Mouse (Mus musculus) neural tube, embryonic 10.5 days (tissue): ENCODE measurements around the gene Ssbp3.

Experiments used
- DNase-seq: peaks from one replicate; pipeline ENCODE4 v3.0.0-alpha.2; 2017; ENCODE audit warnings: low spot score; ENCODE audit errors: extremely low spot score

Gene Ssbp3

DNA sequence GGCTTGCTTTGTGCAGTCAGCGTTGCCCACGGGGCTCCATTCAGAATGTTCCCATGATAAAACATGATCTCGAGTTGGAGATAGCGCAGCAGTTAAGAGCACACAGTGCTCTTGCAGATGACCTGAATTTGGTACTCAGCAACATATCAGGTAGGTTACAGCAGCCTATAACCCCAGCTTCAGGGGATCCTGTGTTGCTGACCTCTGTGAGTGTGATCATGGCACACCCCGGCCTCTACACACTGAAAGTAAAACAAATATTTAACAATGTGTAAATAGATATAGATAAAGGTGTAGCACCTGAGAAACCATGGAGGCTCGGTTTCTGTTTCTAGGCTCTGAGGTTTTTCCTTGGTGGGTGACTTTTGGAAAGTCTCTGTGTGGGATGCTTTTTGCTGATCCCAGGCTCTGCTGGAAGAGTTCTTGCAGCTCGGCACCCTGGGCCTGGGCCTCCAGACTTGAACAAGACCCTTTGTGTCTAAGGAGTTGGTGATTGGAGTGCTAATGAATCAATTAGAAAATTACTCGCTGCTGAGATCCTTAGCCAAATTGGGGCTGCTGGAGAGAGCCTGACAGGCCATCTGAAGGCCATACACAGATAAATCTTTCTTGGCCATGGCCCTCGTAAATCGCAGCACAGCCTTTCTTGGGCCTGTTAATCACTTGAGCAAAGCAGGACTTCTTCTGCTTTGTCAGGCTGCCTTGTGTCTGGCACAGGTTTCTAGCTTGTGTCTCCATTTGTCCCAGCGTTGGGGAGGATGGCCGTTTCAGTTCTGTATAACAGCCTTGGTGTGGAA is 49.2 kb downstream of the Ssbp3 start:
- DNase-seq = no peak

DNA sequence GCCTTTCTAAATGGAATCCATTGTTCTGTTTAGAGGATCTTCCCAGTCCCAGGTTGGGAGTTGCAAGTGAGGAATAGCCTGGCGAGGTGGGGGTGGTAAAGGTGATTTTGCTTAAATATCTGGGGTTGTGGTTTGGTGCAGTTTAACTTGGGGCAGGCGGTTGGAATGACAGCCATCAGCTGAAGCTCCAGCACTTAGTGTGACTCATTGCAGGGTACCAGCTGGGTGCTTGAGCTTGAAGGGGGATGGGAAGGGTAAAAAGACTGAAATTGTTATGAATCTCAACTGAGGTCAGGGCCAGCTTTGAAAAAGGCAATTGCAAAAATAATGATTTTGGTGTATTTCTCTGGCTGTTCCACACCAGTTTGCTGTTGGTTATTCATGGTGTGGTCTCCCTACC is 50.0 kb downstream of the Ssbp3 start:
- no peak for DNase-seq

DNA sequence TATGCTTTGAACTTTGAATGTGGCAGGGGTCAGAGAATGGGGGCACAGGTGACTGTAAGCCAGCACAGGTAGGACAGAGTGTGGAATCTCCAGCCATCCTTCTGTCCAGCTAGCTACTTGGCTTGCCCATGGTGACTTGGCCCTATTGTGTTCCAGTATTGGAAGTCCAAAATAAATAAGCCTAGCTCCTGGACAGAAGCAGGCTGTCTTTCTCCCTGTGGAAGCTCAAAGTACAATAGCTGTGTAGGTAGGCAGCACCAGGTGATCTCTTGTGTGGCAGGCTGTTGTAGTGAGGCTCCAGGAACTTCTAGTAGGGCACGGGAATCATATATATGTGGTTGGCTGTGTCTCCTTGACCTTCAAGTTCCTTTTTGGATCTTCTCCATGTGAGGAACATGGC is 50.8 kb downstream of the Ssbp3 start:
- no peak for DNase-seq

DNA sequence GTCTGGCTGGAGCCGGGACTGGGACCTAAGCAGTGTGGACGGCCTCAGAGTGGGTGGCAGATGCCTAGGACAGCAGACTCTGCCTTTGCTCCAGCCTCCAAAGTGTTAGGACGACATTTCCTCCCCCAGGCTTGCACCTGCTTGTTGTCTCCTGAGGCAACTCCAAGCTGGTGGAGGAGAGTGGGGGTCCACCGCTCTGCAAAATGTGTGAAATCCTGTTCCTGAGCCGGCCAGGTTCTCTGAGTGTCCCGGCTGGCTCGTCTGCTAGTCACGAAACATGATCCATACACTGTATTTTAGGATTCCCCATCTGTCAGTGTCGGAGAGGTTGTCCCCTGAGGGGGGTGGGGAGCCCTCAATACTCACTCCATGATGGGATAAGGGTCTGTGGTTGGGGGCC is 53.9 kb downstream of the Ssbp3 start:
- DNase-seq = no peak

DNA sequence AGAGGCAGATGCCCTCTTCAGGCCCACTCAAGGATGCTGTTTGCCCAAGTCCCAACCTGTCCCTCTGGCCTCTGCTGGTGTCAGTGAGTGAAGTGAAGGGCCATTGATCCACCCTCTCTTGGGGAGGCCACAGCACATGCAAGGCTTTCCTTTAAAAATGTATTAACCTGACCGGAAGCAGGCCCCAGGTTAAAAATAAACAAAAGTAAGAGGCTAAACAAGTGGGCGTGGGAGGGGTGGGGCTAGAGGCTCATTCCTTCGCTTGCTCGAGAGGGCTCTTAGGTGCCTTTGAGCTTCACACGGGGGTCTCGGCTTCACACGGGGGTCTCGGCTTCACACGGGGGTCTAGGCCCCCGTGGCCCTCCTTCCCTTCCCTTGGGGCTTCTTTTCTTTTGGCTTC is 54.5 kb downstream of the Ssbp3 start:
- no peak for DNase-seq

DNA sequence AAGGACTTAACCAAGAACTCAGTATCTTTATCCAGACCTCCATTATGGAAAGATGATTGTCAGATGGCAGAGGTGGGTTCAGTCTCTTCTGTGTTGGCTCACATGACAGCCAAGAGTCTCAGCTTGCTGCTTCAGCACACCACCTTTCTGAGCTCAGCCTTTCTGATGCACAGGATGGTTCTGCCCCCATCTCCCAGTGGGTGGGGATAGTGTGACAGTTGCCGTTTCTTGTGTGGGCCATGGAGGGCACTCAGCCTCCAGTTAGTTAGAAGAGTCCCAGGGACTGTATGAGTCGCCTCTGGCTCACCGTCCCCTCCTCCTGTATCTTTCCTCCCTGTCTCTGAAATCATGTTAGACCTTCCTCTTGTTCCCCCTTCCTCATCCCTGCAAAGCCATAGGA is 55.9 kb downstream of the Ssbp3 start:
- no peak for DNase-seq

DNA sequence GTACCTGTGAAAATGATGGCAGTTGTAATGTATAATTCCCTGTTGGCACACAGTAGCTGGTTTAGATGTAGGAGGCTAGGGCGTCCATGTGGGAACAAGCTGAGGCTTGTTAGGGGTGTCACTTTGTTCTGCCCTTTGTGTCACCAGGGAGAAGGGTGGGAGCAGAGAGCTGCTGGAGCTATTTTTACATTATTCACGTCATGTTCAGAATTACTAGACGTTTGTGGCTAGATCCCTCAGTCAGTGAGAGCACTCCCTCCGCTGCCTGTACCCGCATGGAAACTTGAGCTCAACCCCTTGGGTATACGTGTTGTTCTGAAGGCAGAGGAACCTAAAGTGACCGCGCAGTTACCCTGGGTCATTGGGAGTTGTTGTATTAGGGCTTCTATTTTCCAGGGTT is 58.4 kb downstream of the Ssbp3 start:
- no peak for DNase-seq

DNA sequence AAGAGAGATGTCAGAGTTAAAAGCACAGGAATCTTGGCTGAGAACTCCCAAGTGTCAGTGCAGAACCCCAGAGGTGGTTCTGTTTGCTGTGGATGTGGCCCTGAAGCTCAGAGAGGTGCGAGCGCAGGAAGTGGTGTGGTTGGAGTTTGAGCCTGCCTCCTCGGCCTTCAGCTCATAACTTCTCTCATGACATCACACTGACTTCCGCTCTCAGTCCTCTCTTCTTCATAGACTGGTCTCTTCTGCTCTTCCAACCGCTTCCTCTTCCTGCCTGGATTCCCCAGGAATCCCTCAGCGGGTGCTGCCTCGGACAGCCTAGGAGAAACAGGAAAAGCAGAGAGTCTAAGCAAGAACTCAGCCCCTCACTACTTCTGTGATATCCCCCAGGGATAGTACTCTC is 60.3 kb downstream of the Ssbp3 start:
- no peak for DNase-seq

DNA sequence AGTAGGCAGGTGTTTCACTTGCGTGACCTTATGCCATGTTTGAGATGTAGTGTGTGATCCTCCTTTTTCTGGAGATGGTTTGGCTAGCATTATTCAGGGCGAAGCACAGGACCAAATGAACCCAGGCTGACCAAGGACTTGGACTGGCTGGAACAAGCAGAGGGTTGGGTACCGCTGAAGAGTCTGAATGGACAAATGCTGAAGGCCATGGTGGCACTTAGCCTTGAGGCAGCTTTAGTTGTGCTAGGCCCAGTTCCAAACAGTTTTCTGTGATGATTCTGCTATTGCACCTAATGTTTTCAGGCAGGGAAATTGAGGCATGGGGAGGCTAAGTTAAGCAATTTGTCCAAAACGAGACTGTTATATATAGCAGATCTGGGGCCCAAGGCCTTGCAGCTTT is 61.6 kb downstream of the Ssbp3 start:
- DNase-seq = no peak

DNA sequence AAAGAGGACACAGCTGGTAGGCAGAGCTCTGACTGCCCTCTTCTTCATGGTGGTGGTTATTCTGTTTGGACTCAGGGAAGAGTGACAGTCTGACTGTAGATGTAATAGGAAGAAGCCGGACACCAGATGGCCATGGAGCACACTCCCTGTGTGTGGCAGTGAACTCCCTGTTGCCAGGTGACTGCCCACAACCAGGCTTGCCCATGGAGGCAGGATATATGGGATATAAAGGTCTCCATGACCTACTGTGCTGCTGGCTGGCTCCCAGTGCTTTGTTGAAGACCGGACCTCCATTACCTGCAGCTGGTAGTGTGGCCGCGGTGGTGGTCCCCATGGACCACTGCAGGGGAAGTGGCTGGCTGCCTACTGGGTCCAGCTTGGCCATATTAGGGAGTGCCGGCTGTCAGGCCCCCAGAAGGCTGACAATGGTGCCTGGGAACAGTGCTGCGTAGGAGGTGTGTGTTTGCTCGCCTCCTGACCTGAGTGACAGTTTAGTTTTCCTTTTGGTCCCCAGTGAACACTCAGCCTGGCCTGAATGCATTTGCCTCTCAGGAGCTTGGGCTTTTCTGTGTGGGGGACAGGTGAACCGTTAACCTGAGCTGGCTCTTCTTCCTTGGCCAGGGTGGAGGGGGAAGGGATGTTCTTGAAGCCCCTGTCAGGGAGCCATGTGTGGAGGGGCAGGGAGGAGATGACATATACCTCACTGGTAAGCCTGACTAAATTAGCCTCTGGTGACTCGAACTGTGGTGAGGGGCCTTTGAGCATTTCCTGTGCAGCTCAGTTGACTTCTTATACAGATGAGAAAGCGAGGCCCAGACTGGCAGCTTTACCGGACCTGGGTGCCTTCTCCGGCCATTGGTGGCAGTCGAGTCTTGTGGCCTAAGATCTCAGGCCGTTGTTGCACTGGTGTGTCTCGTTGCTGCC is 62.2 kb downstream of the Ssbp3 start:
- no peak for DNase-seq

DNA sequence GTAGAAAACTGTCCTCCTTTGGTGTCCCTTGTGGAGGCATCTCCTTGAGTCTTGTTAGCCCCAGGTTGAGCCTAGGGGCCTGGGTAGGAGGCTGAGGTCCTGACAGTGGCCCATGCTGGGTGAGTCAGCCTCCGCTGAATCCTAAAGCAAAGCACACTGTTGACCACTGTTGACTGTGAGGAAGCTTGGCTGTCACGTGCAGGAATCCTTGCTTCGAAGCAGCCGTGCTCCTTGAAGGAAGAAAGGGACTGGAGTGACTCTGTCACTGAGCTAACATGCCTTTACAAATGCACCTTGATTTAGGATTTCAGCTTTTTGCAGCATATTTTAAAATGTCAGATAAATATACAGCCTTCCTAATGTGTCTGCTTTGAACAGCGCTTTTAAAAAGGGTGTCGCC is 64.8 kb downstream of the Ssbp3 start:
- DNase-seq = no peak

DNA sequence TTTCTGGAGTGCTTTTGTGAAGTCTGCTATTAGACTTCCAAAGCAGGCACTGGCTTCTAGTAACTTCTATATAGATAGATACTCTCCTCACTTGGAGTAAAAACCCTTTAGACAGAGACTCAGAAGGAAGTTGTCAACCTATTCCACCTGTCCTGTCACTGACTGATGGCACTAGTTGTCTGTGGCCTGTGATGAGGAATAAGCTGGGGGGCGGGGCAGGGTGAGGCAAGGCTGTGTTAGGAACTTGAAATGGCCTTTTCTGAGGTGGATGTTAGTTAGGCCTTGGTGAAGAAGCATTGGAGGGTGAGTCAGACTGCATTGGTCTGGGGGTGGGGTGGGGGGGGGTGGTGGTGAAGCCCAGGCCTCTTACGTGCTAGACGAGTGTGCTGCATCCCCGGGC is 65.4 kb downstream of the Ssbp3 start:
- no peak for DNase-seq

DNA sequence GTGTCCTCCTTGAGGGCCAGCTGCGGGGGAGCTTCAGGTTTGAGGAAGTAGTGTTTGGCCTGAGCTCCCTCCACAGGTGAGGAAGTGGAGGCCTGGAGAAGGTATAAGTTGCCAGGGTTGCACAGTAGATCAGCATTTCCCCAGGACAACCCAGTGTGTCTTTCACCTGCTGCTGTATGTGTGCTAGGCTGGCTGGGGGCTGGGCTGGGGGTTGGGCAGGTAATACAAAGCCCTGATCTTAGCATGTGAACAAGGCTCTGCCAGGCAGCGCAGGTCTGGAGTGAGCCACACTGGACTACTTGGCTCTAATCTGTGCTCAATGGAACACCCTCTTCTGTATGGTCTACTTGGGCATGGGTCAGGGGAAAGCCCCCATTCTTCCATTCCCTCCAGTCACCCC is 66.1 kb downstream of the Ssbp3 start:
- DNase-seq = no peak

DNA sequence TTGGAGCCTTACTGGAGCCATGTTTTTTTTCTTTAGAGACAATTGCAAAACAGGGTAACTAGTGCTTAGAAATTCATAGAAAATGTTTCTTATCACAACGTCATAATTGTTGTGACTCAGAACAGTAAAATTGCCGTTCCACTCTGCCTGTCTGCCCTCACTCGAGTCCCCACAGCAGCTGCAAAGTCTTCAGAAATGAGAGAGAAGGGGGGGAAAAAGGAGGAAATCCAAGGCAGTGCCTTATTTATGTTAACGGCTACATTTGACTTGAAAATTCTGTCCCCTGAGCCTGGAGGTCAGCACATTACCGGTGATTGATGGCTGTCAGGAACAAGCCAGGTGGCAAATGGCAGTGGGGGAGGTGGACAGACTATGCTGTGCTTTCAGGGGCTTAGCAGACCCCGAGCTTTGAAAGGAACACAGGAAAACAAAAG is 66.7 kb downstream of the Ssbp3 start:
- DNase-seq = peak; percentile 79

DNA sequence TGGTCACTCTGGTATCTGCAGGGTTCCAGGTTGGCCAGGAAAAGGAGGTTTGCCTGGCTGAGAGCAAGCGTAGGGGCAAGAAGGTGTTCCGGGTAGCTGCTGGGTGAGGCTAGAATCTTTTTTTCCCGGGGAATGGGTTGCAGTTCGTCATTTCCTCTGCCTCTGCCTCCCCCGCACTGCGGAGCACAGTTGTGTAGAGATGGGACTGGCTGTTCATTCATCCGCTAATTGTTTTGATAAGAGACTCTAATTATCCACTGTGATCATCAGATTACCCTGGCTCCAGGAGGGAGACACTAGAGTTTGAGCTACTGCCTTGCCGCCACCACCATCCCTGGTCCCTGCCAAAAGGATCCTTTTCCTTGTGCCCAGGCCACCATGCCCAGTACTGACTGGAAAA is 67.9 kb downstream of the Ssbp3 start:
- no peak for DNase-seq

DNA sequence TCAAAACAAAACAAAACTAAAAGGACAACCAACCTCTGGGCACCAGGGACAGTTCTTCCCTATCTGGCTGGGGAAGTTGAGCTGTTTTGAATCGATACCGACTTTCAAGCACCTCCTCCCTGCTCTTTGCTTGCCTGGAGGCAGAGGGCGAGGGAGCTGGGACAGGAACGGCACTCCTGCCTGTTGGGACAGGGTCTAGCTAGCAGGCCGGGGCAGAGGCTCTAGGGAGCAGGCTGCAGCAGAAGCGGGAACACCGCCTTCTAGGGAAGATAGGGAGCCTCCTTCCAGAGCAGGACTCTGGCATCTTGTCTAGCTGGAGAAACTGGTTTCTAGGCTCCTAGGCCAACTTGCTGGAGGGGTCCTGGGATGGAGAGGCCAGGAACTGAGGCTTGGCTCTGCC is 70.2 kb downstream of the Ssbp3 start:
- no peak for DNase-seq

DNA sequence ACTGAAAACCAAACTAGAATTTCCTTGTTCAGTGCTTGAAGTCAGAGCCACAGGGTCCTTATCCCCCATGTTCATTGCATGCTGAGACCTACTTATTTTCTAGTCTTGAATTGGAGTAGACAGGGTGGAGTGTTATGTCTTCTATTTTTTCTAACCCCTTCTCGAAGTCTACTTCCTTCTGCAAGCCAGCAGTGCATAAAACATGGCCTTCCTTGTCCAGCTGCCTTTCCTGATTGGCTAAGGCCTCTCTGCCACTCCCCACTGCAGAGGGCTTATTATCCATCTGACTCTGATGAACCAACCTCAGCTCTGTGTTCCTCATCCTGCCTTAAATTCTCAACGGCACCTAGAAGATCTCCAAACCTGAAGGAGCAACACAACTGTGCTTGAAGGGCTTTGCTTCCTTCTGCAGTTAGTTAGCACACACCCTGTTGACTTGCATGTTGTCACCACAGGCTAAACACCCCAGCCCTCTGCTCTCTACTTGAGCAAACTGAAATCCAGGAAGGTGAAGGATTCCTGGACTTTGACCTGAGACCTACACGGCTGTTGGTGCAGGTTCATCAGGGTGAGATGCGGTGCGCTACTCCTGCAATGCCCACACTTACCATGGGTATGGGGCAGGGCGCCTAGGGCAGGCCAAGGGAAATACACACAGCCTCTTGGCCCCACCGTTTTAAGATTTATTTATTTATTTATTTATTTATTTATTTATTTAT is 71.0 kb downstream of the Ssbp3 start:
- no peak for DNase-seq

DNA sequence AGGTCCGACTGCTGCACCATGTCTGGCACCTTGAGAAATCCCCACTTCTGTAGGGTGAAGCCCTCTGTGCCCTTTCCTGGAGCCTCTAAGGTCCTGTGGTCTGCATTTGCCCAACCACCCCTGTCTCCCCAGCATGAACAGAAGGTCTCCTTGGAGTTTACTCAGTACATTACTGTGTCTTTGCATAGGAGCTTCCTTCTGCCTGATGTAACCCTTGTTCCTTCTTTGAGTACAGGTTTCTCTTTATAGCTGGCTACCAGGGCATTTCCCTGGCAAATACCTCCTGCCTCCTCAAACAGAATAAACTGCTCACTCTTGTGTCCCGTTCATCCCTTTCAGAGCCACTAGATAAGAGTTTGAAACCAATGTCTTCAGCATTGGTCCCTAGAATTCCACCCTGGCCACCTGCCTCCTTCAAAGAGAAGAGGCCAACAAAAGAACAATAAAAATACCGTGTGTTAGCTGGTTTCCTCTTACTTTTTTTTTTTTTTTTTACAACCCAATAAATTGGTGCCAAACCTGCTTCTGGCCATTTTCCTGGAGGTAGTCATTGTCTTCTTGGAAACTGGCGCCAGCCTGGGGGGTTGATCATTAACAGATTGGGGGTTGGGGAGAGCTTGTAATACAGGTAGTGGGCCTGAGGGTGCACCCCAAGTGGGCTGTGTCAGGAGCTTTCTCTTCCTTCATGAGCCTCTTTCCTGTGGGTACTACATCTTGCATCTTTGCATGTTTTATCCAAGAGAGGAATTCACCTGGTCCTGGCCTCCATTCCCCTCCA is 72.0 kb downstream of the Ssbp3 start:
- no peak for DNase-seq

DNA sequence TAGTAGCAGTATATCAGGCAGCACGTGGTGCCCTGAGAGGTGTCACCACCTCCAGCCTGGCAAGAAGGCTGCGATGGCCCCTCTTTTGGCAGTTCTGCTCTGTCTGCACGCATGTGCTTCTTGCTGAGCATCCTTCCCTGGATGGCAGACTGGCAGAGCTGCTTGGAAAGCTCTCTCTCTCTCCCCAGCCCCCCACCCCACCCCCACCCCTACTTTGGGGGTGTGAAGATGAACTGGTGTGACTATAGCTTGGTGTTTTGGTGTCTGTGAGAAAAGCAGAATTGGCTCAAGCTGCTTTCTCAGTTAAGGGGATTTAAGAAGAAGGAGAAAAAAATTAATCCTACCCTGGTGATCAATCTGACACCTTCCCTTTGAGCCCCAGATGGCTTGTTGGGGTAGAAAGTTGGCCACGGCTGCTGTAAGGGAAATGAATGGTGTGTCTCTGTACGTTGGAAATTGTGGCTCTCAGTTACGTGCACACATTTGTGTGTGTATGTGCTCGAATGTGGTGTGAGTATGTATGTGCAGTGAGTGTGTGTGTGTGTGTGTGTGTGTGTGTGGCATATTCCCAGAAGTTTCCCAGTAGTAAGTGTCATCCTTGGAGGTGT is 73.5 kb downstream of the Ssbp3 start:
- DNase-seq = no peak

DNA sequence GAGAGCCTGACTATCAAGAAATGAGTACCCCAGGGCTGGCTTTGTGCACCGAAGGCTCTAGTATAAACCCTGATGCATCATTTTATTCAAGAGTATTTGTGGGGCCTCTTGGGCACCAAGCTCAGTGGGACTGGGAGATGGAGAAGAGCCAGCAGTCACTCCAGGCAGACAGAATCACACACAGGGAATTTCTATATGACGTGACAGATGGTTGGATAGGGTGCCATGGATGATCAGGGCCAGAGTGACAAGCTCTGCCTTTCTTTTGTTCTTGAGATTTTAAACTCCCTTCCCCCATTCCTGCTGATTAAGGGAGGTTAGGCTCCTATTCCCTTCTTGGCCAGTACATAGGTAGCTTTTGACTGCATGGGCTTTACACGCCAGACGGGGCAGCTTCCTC is 74.8 kb downstream of the Ssbp3 start:
- no peak for DNase-seq
